Mouse (Mus musculus): ENCODE results near the gene Ddit4.

DNA sequence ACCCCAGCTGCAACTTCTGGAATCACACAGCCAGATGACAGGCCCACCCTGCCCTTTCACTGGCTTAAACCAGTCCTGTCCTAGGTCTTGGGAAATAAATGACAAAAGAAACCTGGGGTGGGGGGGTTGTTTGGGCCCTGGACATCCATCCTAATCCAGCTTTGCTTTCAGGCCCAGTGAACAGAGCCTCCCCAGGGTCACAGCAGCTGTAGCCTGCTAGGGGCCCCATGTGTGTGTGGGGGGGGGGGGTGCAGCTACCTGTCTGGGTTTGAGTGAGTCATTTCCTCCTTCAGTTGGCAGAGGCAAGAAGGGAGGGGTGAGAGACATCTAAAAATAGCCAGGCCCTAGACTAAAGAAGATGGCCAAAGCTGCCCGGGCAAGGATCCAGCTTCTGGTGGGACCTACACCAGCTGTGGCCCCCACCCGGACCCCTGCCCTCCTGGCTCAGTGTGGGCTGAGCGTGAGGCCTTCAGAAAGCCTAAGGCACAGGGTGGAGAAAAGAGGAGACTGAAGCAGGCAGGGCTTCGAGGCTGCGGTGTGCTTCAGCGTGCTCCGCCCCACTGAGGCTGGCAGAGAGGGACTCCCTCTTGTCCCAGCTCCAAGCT, 43.8 kb downstream of the Ddit4 start:
- TF ChIP-seq CTCF (IDR thresholded peaks at IDR 0.05; ENCODE audit: control insufficient read depth, insufficient read depth, insufficient read length) (no peak), MYOD1 (IDR thresholded peaks at IDR 0.05; ENCODE audit: control insufficient read depth, insufficient read length, low read depth) (peak; percentile 56), USF1 (IDR thresholded peaks at IDR 0.05; ENCODE audit: low read depth) (no peak), MAX (IDR thresholded peaks at IDR 0.05) (peak; percentile 51), CEBPB (IDR thresholded peaks at IDR 0.05; ENCODE audit: low read depth) (no peak)

Measured in C2C12 (cell line).